Mouse (Mus musculus): ENCODE data around the gene Cradd.

The Cradd gene

GRCm38 (mm10) chr10:95330375-95331363 is 6.7 kb upstream of the Cradd start:
- H3K9me3 ChIP-seq (ENCODE audit: low read length) = peaks cover 6% of the 10 kb centered on the region; the same call in 1 of the 2 replicates
- H3K27me3 ChIP-seq (ENCODE audit: insufficient read depth, low read length) = no peaks in the 10 kb centered on the region
- TF ChIP-seq POU5F1 (IDR thresholded peaks at IDR 0.05; ENCODE audit: borderline replicate concordance, low read length) = no peak
- TF ChIP-seq NANOG (IDR thresholded peaks at IDR 0.05; ENCODE audit: borderline replicate concordance, low read length) = no peak
- peak overlapping the region; percentile 70 for H3K4me3 ChIP-seq (replicated peaks; ENCODE audit: low read length)
- peaks cover 64% of the 10 kb centered on the region for H3K4me1 ChIP-seq (replicated peaks; ENCODE audit: low read depth, low read length)
- H3K36me3 ChIP-seq (ENCODE audit: insufficient read depth, low read length) = no peaks in the 10 kb centered on the region

- Histone ChIP-seq H3K9me3 (ENCODE audit: low read length) (peaks cover 6% of the 10 kb centered on the region; the same call in 1 of the 2 replicates), H3K4me3 (replicated peaks; ENCODE audit: low read length) (no peak overlapping the region), H3K27me3 (ENCODE audit: insufficient read depth, low read length) (no peaks in the 10 kb centered on the region), H3K36me3 (ENCODE audit: insufficient read depth, low read length) (no peaks in the 10 kb centered on the region), H3K4me1 (replicated peaks; ENCODE audit: low read depth, low read length) (peaks cover 64% of the 10 kb centered on the region)
- no peak for TF ChIP-seq POU5F1 (IDR thresholded peaks at IDR 0.05; ENCODE audit: borderline replicate concordance, low read length)
- TF ChIP-seq NANOG (IDR thresholded peaks at IDR 0.05; ENCODE audit: borderline replicate concordance, low read length) = no peak
- TF ChIP-seq CTCF (conservative IDR thresholded peaks at IDR 0.05; ENCODE audit: low read length) = no peak
Measured at GRCm38 (mm10) chr10:95329884-95330283, 6.0 kb upstream of the Cradd start.

- H3K4me3 ChIP-seq (replicated peaks; ENCODE audit: low read length) = peak overlapping the region; percentile 87; the same call in 1 of the 2 replicates
- no peaks in the 10 kb centered on the region for H3K27me3 ChIP-seq (ENCODE audit: insufficient read depth, low read length)
- peaks cover 12% of the 10 kb centered on the region for H3K36me3 ChIP-seq (ENCODE audit: insufficient read depth, low read length)
- peaks cover 60% of the 10 kb centered on the region for H3K4me1 ChIP-seq (replicated peaks; ENCODE audit: low read depth, low read length)
- TF ChIP-seq CTCF (conservative IDR thresholded peaks at IDR 0.05; ENCODE audit: low read length) (no peak), POU5F1 (IDR thresholded peaks at IDR 0.05; ENCODE audit: borderline replicate concordance, low read length) (no peak), NANOG (IDR thresholded peaks at IDR 0.05; ENCODE audit: borderline replicate concordance, low read length) (no peak)
- H3K9me3 ChIP-seq (ENCODE audit: low read length) = peaks cover 6% of the 10 kb centered on the region; the same call in 1 of the 2 replicates
Measured at GRCm38 (mm10) chr10:95324278-95324631, 322 bp upstream of the Cradd start.

GRCm38 (mm10) chr10:95322076-95323070 is 1.6 kb downstream of the Cradd start:
- H3K27me3 ChIP-seq (ENCODE audit: insufficient read depth, low read length) = no peaks in the 10 kb centered on the region

GRCm38 (mm10) chr10:95319001-95319400 is 4.9 kb downstream of the Cradd start:
- H3K4me3 ChIP-seq (replicated peaks; ENCODE audit: low read length) = 0 out of 2 replicates have a peak overlapping the region, but pooled peaks have one; percentile 5
- peaks cover 77% of the 10 kb centered on the region for H3K4me1 ChIP-seq (replicated peaks; ENCODE audit: low read depth, low read length)
- H3K36me3 ChIP-seq (ENCODE audit: insufficient read depth, low read length) = peaks cover 22% of the 10 kb centered on the region
- H3K9me3 ChIP-seq (ENCODE audit: low read length) = no peaks in the 10 kb centered on the region
- H3K27me3 ChIP-seq (ENCODE audit: insufficient read depth, low read length) = no peaks in the 10 kb centered on the region
- no peak for TF ChIP-seq NANOG (IDR thresholded peaks at IDR 0.05; ENCODE audit: borderline replicate concordance, low read length)
- TF ChIP-seq CTCF (conservative IDR thresholded peaks at IDR 0.05; ENCODE audit: low read length) = no peak
- TF ChIP-seq POU5F1 (IDR thresholded peaks at IDR 0.05; ENCODE audit: borderline replicate concordance, low read length) = no peak

More at GRCm38 (mm10) chr10:95322076-95323070, 1.6 kb downstream of the Cradd start:
- peaks cover 6% of the 10 kb centered on the region; the same call in 1 of the 2 replicates for H3K9me3 ChIP-seq (ENCODE audit: low read length)
- peak overlapping the region; percentile 87 for H3K4me3 ChIP-seq (replicated peaks; ENCODE audit: low read length)
- TF ChIP-seq POU5F1 (IDR thresholded peaks at IDR 0.05; ENCODE audit: borderline replicate concordance, low read length) = no peak
- TF ChIP-seq NANOG (IDR thresholded peaks at IDR 0.05; ENCODE audit: borderline replicate concordance, low read length) = no peak
- H3K36me3 ChIP-seq (ENCODE audit: insufficient read depth, low read length) = peaks cover 22% of the 10 kb centered on the region
- peaks cover 64% of the 10 kb centered on the region for H3K4me1 ChIP-seq (replicated peaks; ENCODE audit: low read depth, low read length)

- H3K9me3 ChIP-seq (ENCODE audit: low read length) = no peaks in the 10 kb centered on the region
- H3K4me3 ChIP-seq (replicated peaks; ENCODE audit: low read length) = peak overlapping the region; percentile 64
- H3K4me1 ChIP-seq (replicated peaks; ENCODE audit: low read depth, low read length) = peaks cover 84% of the 10 kb centered on the region
- TF ChIP-seq POU5F1 (IDR thresholded peaks at IDR 0.05; ENCODE audit: borderline replicate concordance, low read length) (no peak), CTCF (conservative IDR thresholded peaks at IDR 0.05; ENCODE audit: low read length) (no peak), NANOG (IDR thresholded peaks at IDR 0.05; ENCODE audit: borderline replicate concordance, low read length) (no peak)
- H3K27me3 ChIP-seq (ENCODE audit: insufficient read depth, low read length) = no peaks in the 10 kb centered on the region
- peaks cover 22% of the 10 kb centered on the region for H3K36me3 ChIP-seq (ENCODE audit: insufficient read depth, low read length)
Measured at GRCm38 (mm10) chr10:95318392-95318708, 5.6 kb downstream of the Cradd start.

GRCm38 (mm10) chr10:95317581-95318391 is 6.1 kb downstream of the Cradd start:
- peaks cover 87% of the 10 kb centered on the region for H3K4me1 ChIP-seq (replicated peaks; ENCODE audit: low read depth, low read length)
- TF ChIP-seq POU5F1 (IDR thresholded peaks at IDR 0.05; ENCODE audit: borderline replicate concordance, low read length) = no peak
- no peak for TF ChIP-seq CTCF (conservative IDR thresholded peaks at IDR 0.05; ENCODE audit: low read length)
- TF ChIP-seq NANOG (IDR thresholded peaks at IDR 0.05; ENCODE audit: borderline replicate concordance, low read length) = no peak
- peak overlapping the region; percentile 64 for H3K4me3 ChIP-seq (replicated peaks; ENCODE audit: low read length)
- peaks cover 22% of the 10 kb centered on the region for H3K36me3 ChIP-seq (ENCODE audit: insufficient read depth, low read length)
- H3K27me3 ChIP-seq (ENCODE audit: insufficient read depth, low read length) = no peaks in the 10 kb centered on the region
- H3K9me3 ChIP-seq (ENCODE audit: low read length) = no peaks in the 10 kb centered on the region

Data from E14TG2a.4 (cell line).